Mouse (Mus musculus): ENCODE measurements at regions not wholly inside any gene's neighbourhood (a gene's known extent, or its start where the extent isn't known, plus 50 kb on each side); places are given as distances from the start of the nearest gene placed in this dataset.

- no peak for DNase-seq
- Histone ChIP-seq H3K36me3 (ENCODE audit: control insufficient read depth, insufficient read depth, low read length) (no peaks in the 10 kb centered on the region), H3K27ac (ENCODE audit: insufficient read depth, low read depth, low read length) (no peak overlapping the region), H3K4me3 (ENCODE audit: insufficient read depth, low read depth, low read length) (no peak overlapping the region), H3K4me1 (ENCODE audit: control insufficient read depth, insufficient read depth, low read length) (no peaks in the 10 kb centered on the region), H3K27me3 (replicated peaks; ENCODE audit: control insufficient read depth, insufficient read depth, low read length) (no peaks in the 10 kb centered on the region)
- TF ChIP-seq CTCF (conservative IDR thresholded peaks at IDR 0.05; ENCODE audit: insufficient read depth, insufficient read length, low read depth, low read length) (no peak), POLR2A (IDR thresholded peaks at IDR 0.05; ENCODE audit: low read depth, low read length) (no peak)
- WGBS, result 87% methylated on average over 1 of the region's 1 CpGs
Observed at GRCm38 (mm10) chr1:97555565-97555955, 106.3 kb downstream of the D1Ertd622e start.

DNA sequence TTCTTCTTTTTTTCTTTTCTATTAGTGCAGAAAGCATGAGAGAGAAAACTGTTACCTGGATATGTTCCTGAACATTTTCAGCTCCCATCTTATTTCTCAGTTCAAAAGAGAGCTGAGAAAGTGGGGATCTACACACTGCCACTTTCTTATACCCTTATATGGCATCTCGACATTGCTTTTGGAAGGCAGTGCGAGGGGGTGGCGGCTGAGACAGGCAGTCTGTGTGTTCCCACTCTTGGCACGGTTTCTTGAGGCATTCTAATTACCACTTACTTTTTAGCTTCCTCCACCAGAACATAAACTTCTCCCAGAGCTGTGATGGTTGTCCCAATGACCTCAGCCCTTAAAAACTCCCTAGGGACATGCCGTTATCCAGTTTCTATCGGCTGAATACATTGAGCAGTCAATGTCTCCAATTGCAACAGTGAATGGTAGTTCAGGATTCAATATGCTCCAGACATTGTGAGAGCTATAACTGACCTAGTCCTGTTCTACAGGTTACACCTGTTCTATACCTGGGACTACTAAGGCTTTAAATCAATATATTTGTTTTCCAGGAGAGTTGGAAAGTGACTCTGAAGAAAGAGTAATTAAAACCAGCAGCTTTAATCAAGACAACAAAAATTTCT is 106.8 kb downstream of the D1Ertd622e start:
- no peaks in the 10 kb centered on the region for H3K4me1 ChIP-seq (ENCODE audit: control insufficient read depth, insufficient read depth, low read length)
- H3K27me3 ChIP-seq (replicated peaks; ENCODE audit: control insufficient read depth, insufficient read depth, low read length), result no peaks in the 10 kb centered on the region
- TF ChIP-seq CTCF (conservative IDR thresholded peaks at IDR 0.05; ENCODE audit: insufficient read depth, insufficient read length, low read depth, low read length), result no peak
- no peak for TF ChIP-seq POLR2A (IDR thresholded peaks at IDR 0.05; ENCODE audit: low read depth, low read length)
- H3K4me3 ChIP-seq (ENCODE audit: insufficient read depth, low read depth, low read length), result no peak overlapping the region
- H3K36me3 ChIP-seq (ENCODE audit: control insufficient read depth, insufficient read depth, low read length), result no peaks in the 10 kb centered on the region
- DNase-seq, result no peak
- no peak overlapping the region for H3K27ac ChIP-seq (ENCODE audit: insufficient read depth, low read depth, low read length)
- 59% methylated on average over 6 of the region's 6 CpGs for WGBS

DNA sequence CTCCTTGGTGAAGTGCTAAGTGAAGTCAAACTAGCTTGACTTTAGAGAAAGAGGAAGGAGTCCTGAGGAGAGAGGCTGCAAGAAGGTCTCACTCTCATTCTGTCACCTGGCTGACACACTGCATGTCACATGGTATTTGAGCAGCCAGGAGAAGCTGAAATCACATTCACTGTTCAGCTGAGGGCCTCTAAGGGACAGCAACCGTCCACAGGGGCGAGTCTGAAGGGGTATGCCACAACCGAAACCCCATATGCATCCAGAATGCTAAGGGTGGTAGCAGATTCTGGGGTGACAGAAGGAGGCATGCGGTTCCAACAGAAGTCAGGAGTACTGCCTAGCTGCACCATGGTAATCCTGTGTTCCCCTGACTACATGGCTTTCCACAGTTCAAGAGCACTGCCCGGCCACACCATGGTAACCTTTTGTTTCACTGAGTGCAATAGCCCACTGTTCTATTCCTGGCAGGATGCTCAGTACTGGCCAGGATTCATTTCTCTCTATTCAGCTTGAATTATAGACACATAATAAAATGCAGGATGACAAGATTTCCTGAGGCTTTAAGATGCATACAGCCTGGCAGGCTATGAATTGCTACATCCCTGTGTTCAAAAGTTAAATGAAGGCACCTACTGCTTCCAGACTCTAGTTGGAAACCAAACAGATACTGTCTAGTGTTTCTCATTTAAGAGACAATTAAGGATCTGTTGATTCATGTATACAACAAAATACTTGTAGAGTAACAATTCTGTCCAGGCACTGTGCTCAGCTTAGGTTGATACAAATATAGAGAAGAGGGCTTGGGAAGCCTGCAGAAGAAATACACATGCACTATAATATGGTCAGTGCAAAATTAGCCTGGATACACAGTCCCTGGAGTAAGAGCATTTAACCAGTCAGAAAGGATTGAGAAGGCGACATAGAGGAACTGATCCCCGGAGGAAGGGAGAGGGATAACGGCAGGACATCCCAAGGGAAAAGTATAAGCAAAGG is 108.1 kb downstream of the D1Ertd622e start:
- Histone ChIP-seq H3K4me1 (ENCODE audit: control insufficient read depth, insufficient read depth, low read length) (no peaks in the 10 kb centered on the region), H3K27ac (ENCODE audit: insufficient read depth, low read depth, low read length) (no peak overlapping the region), H3K4me3 (ENCODE audit: insufficient read depth, low read depth, low read length) (no peak overlapping the region), H3K36me3 (ENCODE audit: control insufficient read depth, insufficient read depth, low read length) (no peaks in the 10 kb centered on the region), H3K27me3 (replicated peaks; ENCODE audit: control insufficient read depth, insufficient read depth, low read length) (no peaks in the 10 kb centered on the region)
- TF ChIP-seq CTCF (conservative IDR thresholded peaks at IDR 0.05; ENCODE audit: insufficient read depth, insufficient read length, low read depth, low read length), result no peak
- no peak for TF ChIP-seq POLR2A (IDR thresholded peaks at IDR 0.05; ENCODE audit: low read depth, low read length)
- DNase-seq, result no peak
- 87% methylated on average over 8 of the region's 8 CpGs for WGBS

GRCm38 (mm10) chr1:97552886-97553285 is 109.0 kb downstream of the D1Ertd622e start:
- WGBS, result 83% methylated on average over 2 of the region's 2 CpGs
- Histone ChIP-seq H3K4me3 (ENCODE audit: insufficient read depth, low read depth, low read length) (no peak overlapping the region), H3K36me3 (ENCODE audit: control insufficient read depth, insufficient read depth, low read length) (no peaks in the 10 kb centered on the region), H3K27ac (ENCODE audit: insufficient read depth, low read depth, low read length) (no peak overlapping the region), H3K27me3 (replicated peaks; ENCODE audit: control insufficient read depth, insufficient read depth, low read length) (no peaks in the 10 kb centered on the region), H3K4me1 (ENCODE audit: control insufficient read depth, insufficient read depth, low read length) (no peaks in the 10 kb centered on the region)
- TF ChIP-seq POLR2A (IDR thresholded peaks at IDR 0.05; ENCODE audit: low read depth, low read length) (no peak), CTCF (conservative IDR thresholded peaks at IDR 0.05; ENCODE audit: insufficient read depth, insufficient read length, low read depth, low read length) (no peak)
- no peak for DNase-seq

DNA sequence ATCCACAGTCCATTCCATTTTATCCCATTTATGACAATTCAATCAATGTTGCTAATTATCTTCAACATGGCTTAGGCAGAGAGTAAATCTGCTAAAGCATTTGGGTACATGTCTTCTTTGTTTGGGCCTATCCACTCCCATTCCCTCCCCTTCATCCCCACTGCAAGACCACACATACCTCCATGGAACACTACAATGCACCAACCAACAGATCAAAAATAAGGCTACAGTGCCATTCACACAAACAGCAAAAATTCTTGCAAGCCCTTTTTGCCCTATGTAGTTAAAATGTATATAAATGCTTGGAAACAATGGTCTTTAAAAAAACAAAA is 120.7 kb downstream of the D1Ertd622e start:
- TF ChIP-seq POLR2A (IDR thresholded peaks at IDR 0.05; ENCODE audit: low read depth, low read length) (no peak), CTCF (conservative IDR thresholded peaks at IDR 0.05; ENCODE audit: insufficient read depth, insufficient read length, low read depth, low read length) (no peak)
- DNase-seq, result no peak
- Histone ChIP-seq H3K36me3 (ENCODE audit: control insufficient read depth, insufficient read depth, low read length) (no peaks in the 10 kb centered on the region), H3K27me3 (replicated peaks; ENCODE audit: control insufficient read depth, insufficient read depth, low read length) (no peaks in the 10 kb centered on the region), H3K27ac (ENCODE audit: insufficient read depth, low read depth, low read length) (no peak overlapping the region), H3K4me3 (ENCODE audit: insufficient read depth, low read depth, low read length) (no peak overlapping the region), H3K4me1 (ENCODE audit: control insufficient read depth, insufficient read depth, low read length) (no peaks in the 10 kb centered on the region)

GRCm38 (mm10) chr1:97540291-97541161 is 121.3 kb downstream of the D1Ertd622e start:
- no peak for DNase-seq
- Histone ChIP-seq H3K27me3 (replicated peaks; ENCODE audit: control insufficient read depth, insufficient read depth, low read length) (no peaks in the 10 kb centered on the region), H3K36me3 (ENCODE audit: control insufficient read depth, insufficient read depth, low read length) (no peaks in the 10 kb centered on the region), H3K4me1 (ENCODE audit: control insufficient read depth, insufficient read depth, low read length) (no peaks in the 10 kb centered on the region), H3K27ac (ENCODE audit: insufficient read depth, low read depth, low read length) (no peak overlapping the region), H3K4me3 (ENCODE audit: insufficient read depth, low read depth, low read length) (no peak overlapping the region)
- 68% methylated on average over 16 of the region's 16 CpGs for WGBS
- no peak for TF ChIP-seq POLR2A (IDR thresholded peaks at IDR 0.05; ENCODE audit: low read depth, low read length)
- TF ChIP-seq CTCF (conservative IDR thresholded peaks at IDR 0.05; ENCODE audit: insufficient read depth, insufficient read length, low read depth, low read length), result no peak
